Mouse (Mus musculus): ENCODE results near the gene Itga11.

The Itga11 gene

DNA sequence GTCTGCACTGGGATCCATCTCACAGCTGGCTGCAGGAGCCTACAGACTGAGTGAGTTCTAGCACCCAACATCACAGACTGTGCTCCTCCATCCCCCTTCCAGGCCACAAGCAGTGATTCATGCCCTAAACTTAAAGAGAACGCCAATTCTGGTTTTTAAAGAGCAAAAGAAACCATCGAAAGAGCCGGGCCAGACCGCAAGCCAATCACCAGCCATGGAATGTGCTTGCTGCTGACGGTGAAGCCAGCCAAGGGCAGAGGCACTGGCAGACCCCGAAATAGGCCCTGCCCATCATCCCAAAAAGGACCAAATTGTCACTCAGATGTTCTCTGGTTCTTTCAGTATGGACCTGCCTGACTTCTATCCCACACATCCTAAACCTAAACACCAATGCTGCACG lies 6.7 kb downstream of the Itga11 start:
- DNase-seq (ENCODE audit: low read depth, low spot score): no peak

GRCm38 (mm10) chr9:62689748-62690147 lies 12.1 kb downstream of the Itga11 start:
- DNase-seq (ENCODE audit: low read depth, low spot score): no peak

GRCm38 (mm10) chr9:62694054-62694453 lies 16.4 kb downstream of the Itga11 start:
- no peak for DNase-seq (ENCODE audit: low read depth, low spot score)

- no peak for DNase-seq (ENCODE audit: low read depth, low spot score)
Observed at GRCm38 (mm10) chr9:62695210-62695609, 17.6 kb downstream of the Itga11 start.

DNA sequence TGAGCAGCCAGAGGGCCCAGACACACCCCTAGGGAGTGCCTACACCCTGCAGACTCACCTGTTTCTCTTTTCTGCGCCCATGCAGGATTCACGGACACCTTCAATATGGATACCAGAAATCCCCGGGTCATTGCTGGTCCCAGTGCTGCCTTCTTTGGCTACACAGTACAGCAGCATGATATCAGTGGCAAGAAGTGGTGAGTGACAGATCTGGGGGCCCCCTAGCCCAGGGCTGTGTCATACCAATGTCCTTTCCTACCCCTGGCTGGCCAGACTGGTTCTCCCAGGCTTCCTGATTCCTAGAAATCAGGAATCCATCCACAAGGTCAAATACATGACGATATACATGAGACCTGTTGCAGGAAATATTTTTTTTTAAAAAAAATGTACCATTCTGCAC lies 19.2 kb downstream of the Itga11 start:
- no peak for DNase-seq (ENCODE audit: low read depth, low spot score)

DNA sequence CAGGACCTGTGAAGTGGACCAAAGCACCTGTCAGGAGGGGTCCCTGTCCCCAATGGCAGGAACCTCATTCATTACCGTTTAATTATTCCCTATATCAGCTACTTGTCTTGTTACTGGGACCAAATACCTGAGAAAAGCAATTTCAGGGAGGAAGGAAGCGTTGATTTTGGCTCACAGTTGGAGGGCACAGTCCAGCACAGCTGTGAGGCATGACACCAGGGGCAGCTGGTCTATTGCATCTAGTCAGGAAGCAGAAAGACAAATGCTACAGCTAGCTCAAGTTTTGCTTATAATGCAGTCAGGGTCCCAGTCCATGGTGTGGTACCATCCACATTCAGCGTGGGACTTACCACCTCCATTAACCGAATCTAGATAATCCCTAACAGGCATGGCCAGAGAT lies 29.6 kb downstream of the Itga11 start:
- no peak for DNase-seq (ENCODE audit: low read depth, low spot score)

- DNase-seq (ENCODE audit: low read depth, low spot score): no peak
Observed at GRCm38 (mm10) chr9:62707870-62708269, 30.2 kb downstream of the Itga11 start.

- DNase-seq (ENCODE audit: low read depth, low spot score): no peak
Observed at GRCm38 (mm10) chr9:62709983-62710382, 32.4 kb downstream of the Itga11 start.

DNA sequence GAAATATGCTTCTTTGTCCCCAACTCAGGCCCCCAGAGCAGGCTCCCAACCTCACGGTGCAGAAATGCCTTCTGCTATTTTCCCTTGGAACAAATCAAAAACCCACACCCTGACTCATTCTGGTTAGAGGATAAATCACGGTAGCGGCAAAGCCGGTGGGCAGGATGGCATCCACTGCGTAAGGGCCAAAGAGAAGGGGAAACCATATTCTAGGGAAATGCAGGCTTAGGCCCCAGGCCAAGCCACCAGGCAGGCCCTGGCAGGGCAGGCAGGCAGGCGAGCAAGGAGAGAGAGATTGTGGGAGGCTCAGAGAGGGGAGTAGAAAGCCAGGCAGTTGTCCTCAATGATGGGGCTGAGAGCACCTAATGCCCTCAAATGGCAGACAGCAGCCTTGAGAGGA lies 34.7 kb downstream of the Itga11 start:
- DNase-seq (ENCODE audit: low read depth, low spot score): no peak

GRCm38 (mm10) chr9:62713040-62713439 lies 35.4 kb downstream of the Itga11 start:
- no peak for DNase-seq (ENCODE audit: low read depth, low spot score)

- DNase-seq (ENCODE audit: low read depth, low spot score): peak; percentile 17
Observed at GRCm38 (mm10) chr9:62714336-62714735, 36.7 kb downstream of the Itga11 start.

DNA sequence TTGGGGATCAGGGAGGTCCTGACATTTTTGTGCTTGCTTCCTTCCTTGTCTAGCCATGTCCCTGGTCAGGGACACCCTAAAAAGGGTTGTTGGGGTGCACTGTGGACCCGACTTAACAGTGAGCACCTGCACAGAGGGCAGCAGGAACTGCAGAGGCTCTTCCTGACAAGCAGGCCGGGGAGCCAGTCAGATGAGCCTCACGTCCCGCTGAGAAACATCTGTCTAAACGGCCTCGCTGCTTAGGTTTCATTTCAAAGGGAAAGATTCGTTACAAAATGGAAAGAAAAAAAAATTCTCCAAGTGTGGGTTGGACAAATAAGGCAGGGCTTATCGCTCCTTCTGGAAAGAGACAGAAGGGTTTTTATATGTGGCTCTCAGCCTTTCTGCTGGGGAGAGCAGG lies 40.4 kb downstream of the Itga11 start:
- no peak for DNase-seq (ENCODE audit: low read depth, low spot score)

DNA sequence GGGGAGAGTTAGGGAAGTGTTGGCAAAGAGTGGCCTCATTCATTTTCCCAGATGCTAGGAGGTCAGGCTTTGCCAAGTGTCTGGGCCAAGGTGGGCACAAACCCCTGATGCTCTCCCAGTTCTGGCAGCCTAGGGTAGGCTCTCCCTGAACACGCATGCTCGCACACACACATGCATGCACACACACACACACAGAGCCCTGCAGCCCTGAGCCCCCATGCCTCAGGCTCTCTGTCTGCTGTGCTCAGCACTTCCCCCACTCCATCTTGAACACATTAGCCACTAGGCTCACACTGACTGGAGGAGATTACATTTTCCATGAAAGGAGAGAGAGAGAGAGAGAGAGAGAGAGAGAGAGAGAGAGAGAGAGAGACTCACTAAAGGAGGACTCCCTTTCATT lies 44.2 kb downstream of the Itga11 start:
- DNase-seq (ENCODE audit: low read depth, low spot score): no peak

GRCm38 (mm10) chr9:62722716-62723115 lies 45.1 kb downstream of the Itga11 start:
- no peak for DNase-seq (ENCODE audit: low read depth, low spot score)

DNA sequence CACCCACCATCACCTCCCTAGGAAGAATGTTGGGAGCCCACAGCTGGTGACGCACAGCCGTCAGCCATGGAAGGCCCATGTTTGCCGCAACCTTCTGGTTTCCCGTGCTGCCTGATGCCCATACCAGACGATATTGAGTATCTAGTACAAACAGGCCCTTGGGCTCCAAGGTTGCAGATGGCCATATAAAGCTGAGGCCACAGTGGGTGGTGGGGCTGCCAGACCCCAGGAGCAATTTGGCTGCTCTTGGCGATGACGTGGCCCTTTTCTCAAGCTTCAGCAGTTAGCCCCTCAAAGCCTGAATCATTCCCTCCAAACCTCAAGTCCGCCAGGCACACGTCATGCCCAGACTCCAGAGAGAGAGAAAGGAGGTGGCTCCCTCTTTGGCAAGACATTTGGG lies 46.5 kb downstream of the Itga11 start:
- no peak for DNase-seq (ENCODE audit: low read depth, low spot score)

DNA sequence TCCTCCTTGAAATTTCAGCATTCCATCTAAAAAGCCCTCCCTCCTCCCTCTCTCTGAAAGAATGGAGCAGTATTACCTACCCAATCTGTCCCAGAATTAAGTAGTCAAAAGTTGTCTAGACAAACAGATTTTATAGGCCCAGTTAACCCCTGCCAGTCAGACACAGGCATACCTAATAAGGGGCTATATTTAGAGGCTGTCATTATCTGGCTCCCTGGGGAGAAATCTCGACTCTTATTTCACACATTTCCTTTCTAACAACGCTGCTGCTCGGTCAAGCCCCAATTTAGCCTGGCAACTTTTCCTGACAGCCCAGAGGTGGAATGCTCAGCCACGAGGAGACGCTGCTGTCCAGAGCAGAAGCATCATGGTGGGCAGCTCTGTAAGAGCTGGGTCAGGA lies 47.6 kb downstream of the Itga11 start:
- no peak for DNase-seq (ENCODE audit: low read depth, low spot score)

DNA sequence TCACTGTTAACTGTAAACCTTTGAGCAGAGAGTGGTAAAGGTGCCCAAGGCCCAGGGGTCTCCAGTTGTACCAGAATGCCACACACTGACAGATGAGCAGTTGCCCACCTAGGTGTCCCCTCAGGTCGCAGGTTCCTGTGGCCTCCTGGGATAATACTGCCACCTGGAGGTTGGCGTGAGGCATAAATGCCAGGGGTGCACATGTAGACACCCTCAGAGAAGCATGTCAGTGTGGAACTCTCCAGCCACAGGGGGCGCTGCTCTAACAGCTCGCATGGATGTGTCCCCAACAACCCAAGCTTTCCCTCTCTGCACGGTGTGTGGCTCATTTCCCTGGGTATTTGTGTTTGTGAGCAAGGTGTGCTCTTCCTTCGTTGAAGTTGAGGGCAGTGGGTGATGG lies 48.8 kb downstream of the Itga11 start:
- peak; percentile 86 for DNase-seq (ENCODE audit: low read depth, low spot score)

DNA sequence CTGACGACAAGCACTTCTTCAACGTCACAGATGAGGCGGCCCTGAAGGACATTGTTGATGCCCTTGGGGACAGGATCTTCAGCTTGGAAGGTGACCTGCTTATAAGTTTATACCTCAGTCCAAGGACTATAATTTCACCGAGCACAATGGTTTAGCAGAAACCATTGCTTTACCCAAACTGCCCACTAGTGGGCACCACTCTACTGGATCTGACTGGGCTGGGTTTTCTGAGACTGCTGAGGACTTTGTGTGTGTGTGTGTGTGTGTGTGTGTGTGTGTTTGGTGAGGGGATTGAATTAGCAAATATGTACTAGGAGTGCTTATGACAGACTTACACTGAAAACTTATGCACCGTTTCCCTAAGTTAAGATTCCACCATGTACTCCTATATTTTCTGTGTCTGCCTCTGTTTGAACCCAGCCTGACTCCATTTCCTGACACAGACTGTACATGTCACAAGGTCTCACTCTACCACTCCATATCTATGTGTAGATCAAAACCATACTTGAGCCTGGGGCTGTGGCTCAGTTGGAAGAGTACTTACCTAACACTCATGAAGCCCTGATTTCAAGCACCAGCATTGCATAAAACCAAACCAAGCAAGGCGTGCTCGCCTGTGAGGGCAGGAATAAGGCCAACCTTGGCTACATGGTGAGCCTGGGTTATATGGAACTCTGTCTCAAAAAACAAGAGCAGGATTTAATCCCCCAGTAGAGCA lies 67.1 kb downstream of the Itga11 start:
- peak; percentile 60 for DNase-seq (ENCODE audit: low read depth, low spot score)

GRCm38 (mm10) chr9:62746646-62747045 lies 69.0 kb downstream of the Itga11 start:
- no peak for DNase-seq (ENCODE audit: low read depth, low spot score)

- DNase-seq (ENCODE audit: low read depth, low spot score): peak; percentile 27
Observed at GRCm38 (mm10) chr9:62749666-62750065, 72.0 kb downstream of the Itga11 start.

- DNase-seq (ENCODE audit: low read depth, low spot score): no peak
Observed at GRCm38 (mm10) chr9:62750381-62750780, 72.8 kb downstream of the Itga11 start.

DNA sequence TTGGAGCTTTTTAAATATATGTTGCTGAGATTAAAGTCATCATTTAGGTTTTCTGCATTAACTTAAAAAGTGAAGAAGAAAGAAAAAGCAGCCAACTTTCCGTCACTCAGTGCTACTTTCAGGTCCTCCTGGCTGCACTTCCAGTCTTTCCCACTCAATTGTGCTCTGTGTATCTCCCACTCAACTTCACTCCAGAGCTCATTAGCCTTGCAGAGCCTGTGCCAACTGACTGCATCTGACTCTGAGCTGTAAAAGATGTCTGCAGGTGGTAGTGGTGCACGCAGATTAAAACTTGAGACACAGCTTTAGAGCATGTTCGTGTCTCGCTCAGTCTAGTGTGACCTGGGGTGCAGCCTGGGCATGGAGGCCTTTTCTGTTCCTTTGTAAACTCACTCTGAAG lies 80.7 kb downstream of the Itga11 start:
- DNase-seq (ENCODE audit: low read depth, low spot score): no peak

- DNase-seq (ENCODE audit: low read depth, low spot score): peak; percentile 57
Observed at GRCm38 (mm10) chr9:62759601-62760000, 82.0 kb downstream of the Itga11 start.

- peak; percentile 77 for DNase-seq (ENCODE audit: low read depth, low spot score)
Observed at GRCm38 (mm10) chr9:62763478-62763877, 85.9 kb downstream of the Itga11 start.
